Mouse (Mus musculus) CH12F3 (cell line): ENCODE results near the gene Ube2v1.
"Not testable (repeated sequence)": the region's sequence is repeated elsewhere in the genome, so short reads cannot be mapped to it uniquely, and the experiment has no call there.

Experiments used
- in situ Hi-C: fragments of 300-500 bp; cut with MboI; formaldehyde crosslinking; loops from 2 replicates; pipeline ENCODE4 v1.14.3; 2020; ENCODE audit warnings: low sequenced_read_pairs

The Ube2v1 gene

DNA sequence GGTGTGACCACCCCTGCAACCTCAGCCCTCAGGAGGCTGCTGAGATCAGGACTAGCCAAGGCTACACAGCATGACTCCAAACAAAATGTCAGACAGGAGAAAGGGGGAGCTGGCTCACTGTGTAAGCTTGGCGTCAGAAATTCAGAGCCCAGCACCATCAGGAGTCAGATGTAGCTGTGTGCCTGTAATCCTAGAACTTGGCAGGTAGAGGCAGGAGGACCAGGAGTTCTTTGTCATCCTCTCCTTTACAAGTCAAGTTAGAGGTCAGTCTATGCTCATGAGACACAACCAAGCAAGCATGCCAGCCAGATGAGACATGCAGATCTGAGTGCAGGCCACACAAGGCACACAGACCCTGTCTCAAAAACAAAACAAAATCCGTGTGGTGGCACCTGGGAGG lies 6.2 kb downstream of the Ube2v1 start:
- in situ Hi-C loops, result no loop called here

DNA sequence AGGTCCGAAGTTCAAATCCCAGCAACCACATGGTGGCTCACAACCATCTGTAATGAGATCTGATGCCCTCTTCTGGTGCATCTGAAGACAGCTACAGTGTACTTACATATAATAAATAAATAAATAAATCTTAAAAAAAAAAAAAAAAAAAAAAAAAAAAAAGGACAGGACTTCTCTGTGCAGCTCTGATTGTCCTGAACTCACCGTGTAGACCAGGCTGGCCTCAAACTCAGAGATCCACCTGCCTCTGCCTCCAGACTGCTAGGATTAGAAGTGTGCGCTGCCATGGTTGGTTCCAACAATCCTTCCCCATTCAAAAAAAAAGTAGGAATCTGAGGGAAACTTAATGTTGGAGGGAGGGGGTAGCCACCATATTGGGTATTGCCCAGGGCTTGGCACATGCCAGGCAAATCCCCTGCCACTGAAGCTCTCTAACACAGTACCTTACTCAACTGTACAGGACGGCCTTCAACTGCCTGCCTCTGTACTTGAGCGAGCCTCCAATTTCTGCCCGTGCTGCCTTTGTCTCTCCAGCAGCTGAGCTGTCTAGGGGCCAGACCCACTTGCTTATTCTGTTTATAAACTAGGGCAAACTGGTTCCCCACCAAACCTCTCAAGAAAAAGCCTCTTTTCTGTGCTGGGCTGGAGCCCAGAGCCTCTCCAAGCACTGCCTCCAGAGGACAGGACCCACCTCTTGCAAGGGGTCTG lies 7.4 kb downstream of the Ube2v1 start:
- in situ Hi-C loops, result no loop called here

DNA sequence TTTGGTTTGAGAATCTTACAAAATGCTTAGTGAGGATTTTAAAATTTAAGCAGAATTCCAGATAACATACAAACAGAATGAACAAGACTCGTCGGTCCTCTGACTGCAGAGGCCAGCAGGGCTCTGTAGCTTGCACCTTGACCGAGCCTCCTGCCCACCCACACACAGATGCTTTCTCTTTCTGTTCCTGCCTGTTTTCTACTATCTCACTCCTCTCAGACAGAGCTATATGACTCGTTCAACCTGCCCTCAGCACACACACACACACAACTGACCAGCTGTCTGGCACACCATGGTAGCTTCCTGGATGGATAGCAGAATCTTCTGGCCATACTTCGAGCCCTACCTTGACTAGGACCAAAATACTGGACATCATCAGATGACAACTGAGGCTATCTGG lies 8.9 kb downstream of the Ube2v1 start:
- in situ Hi-C loops, result no loop called here

DNA sequence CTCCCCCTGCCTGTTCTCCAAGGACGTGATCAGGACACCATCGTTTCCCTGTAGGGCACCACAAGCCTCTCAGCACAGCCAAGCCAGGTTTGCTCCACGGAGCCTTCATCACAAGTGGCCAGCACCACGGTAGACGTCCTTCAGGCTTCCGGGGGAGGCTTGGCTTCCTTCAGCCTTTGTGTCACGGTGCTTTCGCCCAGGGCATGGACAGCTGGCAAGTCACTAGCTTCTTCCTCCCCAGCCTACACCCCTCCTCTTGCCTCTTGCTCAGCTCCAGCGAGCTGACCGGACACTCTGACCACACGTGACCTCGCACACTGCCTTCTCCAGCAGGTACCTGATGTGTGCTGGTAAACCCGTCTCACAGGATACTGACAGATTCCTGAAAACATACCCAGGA lies 9.5 kb downstream of the Ube2v1 start:
- in situ Hi-C loops, result no loop called here

DNA sequence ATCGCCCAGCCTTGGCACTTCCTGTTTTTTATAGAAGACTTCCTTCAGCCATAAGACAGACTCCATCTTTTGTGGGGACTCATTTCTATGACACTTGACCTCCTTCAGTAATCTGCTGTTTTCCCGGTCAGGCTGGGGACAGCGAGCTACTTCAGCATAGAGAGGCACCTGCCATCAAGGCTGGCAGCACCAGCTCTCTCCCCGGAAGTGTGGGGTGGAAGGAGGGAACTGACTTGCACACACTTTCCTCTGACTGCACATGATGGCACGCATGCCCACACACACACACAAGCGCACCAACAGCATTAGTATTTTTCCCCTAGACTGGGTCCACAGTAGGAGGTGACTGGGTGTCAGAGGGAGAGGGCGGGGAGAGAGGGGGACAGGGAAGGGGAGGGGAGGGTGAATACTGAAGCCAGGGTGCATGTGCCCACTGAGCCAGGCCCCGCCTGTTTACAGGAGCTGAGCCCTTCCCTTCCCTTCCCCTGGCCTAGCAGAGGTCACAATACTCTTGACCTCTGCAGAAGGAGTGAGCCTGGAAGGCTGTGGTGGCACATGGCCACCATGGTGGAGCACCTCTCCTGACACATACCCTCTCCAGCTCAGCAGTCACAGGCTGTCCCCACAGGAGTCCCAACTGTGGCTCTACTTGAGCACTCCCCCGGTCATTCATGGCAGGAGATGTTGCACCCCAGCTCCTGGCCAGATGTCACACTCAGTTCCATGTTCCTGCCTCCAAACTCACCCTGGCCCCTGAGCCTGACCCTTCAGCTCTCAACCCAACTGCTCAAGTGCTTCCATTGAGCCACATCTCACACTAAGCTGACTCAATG lies 10.4 kb downstream of the Ube2v1 start:
- in situ Hi-C loops, result no loop called here

DNA sequence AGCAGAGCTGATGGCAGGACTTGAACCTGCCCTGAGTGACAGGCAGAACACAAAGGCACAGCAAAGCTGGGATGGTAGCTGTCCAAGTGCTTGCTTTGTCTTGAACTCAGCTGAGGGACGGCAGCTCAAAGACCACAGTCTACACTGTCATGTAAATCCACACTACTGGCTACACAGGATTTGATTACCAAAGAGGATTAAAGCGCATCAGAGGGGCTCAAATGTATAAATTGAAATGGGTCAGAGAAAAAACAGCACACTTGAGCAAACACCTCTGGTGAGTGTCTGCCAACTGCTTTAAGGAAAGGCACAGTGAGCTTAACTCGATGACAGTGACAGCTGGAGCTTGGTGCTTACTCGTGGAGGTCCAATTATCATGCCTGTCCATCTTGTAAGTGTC lies 14.4 kb downstream of the Ube2v1 start:
- in situ Hi-C loops, result no loop called here

DNA sequence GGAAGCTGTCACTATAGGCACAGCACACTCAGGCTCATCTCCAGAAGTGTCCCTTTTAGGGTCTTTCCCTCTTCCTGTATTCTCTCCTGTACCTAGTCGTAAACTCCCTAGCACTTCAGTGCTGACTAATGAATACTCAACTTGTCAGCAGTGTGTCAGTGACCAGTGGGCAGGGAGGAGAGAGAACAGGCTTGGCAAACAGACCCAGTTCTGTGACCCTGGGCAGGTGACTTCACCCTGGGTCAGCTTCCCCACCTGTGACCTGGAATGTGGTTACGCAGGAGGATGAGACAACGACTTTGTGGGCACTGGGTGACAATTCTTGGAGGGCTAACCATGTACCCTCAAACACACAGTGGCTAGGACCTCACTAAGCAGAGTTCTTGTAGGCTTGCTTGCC lies 14.9 kb downstream of the Ube2v1 start:
- in situ Hi-C loops, result no loop called here

DNA sequence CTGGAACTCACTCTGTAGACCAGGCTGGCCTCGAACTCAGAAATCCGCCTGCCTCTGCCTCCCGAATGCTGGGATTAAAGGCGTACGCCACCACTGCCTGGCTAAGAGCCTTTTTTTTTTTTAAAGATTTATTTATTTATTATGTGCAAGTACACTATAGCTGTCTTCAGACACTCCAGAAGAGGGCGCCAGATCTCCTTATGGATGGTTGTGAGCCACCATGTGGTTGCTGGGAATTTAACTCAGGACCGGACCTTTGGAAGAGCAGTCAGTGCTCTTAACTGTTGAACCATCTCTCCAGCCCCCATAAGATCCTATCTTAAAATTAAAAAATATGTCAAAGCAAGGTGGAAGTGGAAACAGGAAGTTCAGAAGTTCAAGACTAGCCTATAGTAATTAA lies 18.6 kb downstream of the Ube2v1 start:
- in situ Hi-C loops, result not testable (repeated sequence)

DNA sequence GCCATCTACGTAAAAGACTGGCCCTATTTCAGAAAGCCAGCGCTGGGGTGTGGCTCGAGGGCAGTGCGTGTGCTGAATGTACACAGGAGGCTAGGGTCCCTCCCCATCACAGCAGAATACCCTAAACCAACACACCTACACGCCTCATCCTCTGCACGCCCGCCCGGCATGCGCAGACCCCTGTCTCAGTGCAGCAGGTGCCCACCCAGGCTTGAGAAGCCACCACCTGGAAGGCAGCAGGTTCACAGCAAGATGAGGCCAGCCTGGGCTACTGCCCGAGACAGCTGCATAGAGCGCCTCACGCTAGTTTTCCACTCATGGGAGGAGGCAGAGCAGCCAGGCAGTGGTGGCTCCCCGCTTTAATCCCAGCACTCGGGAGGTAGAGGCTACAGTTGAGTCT lies 19.8 kb downstream of the Ube2v1 start:
- in situ Hi-C loops, result no loop called here

DNA sequence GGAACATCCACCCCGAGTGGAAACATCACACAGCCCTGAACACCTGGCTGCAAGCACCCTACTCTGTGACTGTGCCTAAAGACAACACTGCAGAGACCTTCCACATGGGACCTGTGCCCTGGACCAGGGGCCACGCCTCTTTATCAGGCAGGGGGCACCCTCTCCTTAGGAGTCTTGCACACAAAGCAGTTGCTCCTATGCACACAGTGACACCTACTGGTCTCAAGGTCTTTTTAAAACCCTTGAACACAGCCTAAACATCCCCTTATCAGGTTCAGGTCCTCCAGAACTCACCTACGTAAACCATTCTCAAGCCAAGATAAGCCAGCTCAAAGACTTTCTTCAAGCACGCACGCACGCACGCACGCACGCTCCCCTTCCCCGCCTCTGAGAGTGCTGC lies 20.6 kb downstream of the Ube2v1 start:
- in situ Hi-C loops, result no loop called here

DNA sequence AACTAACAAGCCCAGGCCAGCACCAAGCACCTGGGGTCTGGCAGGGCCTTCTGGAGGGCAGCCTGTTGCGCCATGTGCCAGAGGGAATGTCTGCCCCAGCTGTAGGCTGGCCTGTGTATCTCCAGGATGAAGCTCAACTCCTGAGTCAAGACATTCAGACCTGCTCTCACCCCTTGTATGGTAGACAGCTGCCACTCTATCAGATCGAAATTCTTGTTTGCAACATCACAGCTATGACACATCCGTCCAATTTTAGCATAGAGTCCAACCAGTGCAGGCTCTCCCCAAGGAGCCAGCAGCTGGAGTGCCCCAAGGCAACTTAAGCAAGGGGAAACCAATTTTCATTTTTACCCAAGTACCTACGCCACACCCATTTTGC lies 25.2 kb downstream of the Ube2v1 start:
- in situ Hi-C loops, result no loop called here

DNA sequence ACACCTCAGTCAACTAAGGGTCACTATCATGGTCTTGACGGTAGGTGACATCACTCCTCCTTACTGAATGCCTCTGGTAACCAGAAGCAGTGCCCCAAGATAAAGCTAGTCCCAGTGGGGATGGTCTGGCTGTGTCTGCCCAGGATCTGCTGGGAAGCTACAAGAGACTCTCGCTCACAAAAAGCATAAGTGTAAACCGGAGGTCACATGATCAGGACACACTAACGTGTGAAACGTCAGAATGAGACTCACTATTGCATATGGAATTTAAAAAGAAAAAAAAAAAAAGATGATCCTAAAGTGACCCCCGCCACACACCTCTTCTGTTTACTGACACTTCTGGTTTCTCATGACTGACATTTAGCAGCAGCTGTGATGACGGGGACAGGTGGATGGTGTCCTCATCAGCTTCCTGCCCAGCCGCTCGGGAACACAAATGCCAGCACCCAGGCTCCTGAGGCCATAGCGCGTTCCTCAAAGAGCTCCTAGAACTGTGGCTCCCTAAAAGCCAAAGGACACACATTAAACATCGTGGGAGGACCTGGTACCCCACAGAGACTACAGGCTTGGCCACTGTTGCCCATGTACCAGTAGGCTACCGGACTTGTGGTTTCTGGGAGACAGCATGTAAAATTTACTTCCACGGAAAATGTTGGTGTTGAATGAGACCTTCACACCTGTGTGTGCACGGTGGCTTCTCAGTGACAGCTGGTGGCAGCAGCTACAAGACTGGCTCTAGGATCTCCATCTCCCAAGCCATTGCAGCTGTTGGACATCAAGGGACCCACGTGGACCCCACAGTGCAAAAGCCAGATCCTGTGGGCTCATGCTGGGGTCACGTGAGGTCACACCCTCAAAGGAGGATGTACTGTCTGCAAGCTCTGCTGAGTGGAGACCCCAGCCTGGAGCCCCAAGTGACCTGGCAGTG lies 25.8 kb downstream of the Ube2v1 start:
- in situ Hi-C loops, result no loop called here

DNA sequence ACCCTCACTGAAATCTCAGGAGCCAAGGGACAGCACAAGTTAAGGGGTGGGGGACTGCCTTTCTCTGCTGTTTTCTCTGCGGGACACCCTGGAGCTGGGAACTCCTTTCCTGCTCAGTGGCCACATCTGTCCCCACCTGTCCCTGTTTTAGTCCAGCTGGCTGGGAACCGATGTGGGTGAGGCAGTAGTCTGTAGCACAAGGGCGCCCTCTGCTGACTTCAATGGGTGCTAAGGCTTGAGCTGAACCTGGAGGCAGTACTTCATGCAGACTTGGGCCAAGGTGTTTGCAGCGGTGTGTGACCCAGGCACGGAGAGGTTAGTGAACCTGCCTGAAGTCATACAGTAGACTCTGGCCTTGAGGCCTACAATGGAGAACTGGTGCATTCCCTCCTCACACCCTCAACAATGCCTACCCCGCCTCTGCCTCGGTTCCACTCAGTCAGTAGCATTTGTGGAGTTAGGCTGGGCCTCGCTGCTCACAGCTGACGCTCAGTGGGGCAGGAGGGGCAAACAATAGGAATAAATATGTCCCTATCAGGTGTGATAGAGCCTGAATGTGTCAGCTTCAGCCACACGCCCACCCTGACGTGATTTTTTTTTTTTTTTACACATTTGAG lies 26.6 kb downstream of the Ube2v1 start:
- in situ Hi-C loops, result no loop called here

DNA sequence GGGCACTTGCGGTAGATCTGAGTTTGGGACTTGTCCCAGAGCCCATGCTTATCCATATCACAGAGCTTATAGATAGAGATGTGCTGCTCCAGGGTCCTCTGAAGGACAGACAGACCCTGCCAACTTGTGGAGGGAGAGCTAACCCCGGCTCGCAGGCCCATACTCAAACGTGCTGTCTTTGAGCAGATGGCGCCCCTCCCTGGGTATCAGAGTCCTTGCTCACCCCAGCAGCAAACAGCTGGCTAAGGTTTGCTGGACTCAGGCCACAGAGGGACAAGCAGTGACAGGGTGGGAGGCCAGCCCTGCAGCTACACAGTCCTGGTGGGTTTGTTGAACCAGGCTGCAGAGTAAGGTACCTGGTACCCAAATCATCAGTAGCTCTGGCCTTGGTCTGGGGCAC lies 28.9 kb downstream of the Ube2v1 start:
- in situ Hi-C loops, result loop anchor here (5.0 kb wide), 1 partner anchor 71 kb away; no protein-coding TSS in a partner anchor

DNA sequence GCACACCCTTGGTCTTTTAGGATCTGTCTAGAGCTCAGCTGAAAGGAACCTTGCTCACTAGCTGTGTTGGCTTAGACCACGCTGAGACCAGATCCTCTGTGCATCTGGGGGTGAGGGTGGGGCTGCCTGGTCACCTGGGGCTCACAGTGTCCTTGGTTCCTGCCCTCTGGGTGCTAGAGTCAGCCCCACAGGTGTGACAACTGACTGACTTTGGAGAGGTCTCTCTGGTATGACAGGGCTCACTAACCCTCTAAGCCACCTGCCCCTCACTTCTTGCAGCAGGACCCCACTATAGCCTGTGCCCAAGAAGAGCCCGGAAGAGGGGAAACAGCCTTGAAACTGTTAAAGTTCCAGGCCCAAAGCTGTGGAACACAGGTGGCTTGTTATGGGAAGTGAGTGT lies 29.5 kb downstream of the Ube2v1 start:
- in situ Hi-C loops, result loop anchor here (5.0 kb wide), 1 partner anchor 70 kb away; no protein-coding TSS in a partner anchor

DNA sequence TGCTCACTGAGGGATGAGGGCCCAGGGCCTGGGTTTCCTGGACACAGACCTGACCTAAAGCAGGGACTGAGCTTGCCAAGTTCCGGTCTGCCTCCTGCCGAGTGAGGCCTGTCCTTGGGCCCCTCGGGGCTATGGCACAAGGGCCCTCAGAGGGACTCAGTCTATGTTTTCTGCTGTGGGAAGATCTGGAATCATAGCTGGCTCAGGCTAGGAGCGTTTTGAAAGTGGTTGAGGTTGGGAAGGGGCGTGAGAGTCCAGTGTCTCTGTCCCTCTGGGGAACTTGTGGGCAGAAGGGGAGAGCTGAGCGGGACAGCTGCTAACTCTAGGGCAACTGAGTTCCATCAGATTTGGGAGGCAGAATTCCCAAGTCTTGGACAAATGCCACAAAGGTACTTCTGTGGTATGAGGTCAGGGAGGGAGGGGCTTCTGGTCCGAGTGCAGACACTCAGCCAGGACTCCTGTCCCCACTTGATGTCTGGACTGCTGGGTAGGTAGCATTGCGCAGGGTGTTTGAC lies 31.4 kb downstream of the Ube2v1 start:
- in situ Hi-C loops, result loop anchor here (5.0 kb wide), 1 partner anchor 68 kb away; no protein-coding TSS in a partner anchor

DNA sequence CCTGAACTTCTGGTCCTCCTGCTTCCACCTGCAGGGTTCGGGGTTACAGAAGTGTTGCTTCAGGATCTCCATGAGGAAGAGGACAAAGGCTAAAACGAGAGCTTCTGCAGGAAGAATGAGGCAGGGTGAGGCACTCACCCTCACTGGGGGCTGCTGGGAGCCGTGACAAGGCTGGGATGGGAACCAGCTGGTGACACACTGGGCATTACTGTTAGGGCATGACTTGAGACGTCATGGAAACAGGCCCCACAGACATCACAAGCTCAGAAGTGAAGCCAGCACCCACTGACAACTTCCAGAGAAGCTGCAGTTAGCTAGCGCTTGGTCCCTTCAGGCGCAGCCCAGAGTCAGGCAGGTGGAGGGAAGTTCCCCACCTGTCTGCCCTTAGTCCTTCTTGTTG lies 32.0 kb downstream of the Ube2v1 start:
- in situ Hi-C loops, result loop anchor here (5.0 kb wide), 1 partner anchor 68 kb away; no protein-coding TSS in a partner anchor

DNA sequence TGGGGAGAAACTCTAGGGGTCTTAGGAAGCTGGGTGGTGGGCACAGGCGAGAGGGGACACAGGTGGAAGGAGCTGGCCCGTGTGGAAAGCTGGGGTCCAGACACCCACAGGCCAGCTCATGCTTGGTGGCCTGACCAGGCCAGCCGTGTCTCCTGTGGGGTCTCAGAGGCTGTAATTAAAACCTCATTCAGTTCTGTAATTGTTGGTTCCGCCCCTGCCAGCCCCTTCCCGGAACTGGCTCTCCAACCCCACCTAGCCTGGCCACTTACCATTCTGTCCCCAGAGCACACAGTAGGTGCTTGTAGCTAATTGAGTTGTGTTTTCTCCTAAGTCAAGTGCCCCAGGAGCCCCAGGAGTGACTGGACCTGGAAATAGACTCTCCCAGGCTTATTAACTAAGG lies 32.7 kb downstream of the Ube2v1 start:
- in situ Hi-C loops, result no loop called here

DNA sequence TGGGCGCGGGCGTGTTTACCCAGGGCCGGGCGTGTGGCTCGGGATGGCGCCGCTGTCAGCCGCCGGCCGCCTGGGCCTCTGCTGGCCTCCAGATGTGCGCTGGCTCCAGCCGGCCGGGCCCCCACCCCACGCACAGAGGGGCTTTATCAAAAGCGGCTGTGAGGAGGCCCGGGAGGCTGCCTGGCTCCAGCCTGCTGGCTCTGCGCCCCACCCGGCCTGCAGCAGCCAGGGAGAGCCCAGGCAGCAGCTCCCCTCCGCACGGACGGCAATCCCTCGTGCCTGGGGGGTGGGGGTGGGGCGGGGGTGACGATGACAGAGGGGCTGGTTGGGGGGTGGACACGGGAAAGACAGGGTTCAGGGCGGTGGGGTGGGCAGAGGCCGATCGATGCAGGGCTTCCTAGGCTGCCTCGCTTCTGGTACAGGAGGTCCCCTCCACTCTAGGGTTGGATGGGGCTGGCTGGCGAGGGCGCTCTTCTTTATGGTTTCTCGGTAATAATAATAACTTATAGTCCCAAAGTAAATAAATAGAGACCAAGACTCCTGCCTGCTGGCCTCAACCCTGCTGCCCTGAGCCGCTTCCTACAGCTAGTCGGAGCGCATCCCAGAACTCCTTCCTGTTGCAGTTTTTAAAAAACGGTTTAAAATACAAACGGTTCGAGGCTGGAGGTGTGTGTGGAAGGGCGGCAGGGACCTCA lies 34.3 kb downstream of the Ube2v1 start:
- in situ Hi-C loops, result no loop called here
